Mouse (Mus musculus) neural tube, embryonic 10.5 days (tissue): Measurements from ENCODE around the gene Gdf7.

ENCODE experiments used
- DNase-seq: peaks from one replicate; pipeline ENCODE4 v3.0.0-alpha.2; 2017; ENCODE audit warnings: low spot score; ENCODE audit errors: extremely low spot score

The Gdf7 gene

GRCm38 (mm10) chr12:8301841-8302431 lies at the start of gene Gdf7:
TSS of gene Gdf7 (minus strand) at chr12:8301954.
- peak; percentile 45 for DNase-seq

GRCm38 (mm10) chr12:8351025-8351903 lies 49.5 kb upstream of the Gdf7 start:
- no peak for DNase-seq

GRCm38 (mm10) chr12:8348733-8349513 lies 47.2 kb upstream of the Gdf7 start:
- no peak for DNase-seq

- DNase-seq: no peak
Observed at GRCm38 (mm10) chr12:8347746-8348462, 46.1 kb upstream of the Gdf7 start.

- DNase-seq: no peak
Observed at GRCm38 (mm10) chr12:8345539-8345938, 43.8 kb upstream of the Gdf7 start.

DNA sequence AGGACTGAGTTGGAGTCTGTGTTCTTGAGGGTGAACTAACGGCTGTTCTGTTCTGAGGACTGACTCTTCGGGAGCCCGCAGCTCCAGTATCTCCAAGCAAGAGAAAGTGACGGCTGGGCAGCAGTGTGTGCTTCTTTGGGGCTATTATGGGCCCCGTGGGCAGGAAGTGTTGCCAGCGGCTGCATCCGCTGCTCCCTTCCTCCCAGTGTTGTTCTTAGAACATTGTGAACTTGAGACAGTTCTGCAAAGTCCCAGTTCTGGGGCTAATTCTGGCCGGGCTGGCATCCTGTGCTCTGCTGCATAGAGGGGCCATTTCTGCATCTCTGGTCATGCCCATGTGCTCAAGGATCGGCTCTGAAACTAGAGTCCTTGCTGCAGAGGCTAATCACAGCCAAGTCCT lies 43.1 kb upstream of the Gdf7 start:
- no peak for DNase-seq

GRCm38 (mm10) chr12:8343381-8343780 lies 41.6 kb upstream of the Gdf7 start:
- no peak for DNase-seq

DNA sequence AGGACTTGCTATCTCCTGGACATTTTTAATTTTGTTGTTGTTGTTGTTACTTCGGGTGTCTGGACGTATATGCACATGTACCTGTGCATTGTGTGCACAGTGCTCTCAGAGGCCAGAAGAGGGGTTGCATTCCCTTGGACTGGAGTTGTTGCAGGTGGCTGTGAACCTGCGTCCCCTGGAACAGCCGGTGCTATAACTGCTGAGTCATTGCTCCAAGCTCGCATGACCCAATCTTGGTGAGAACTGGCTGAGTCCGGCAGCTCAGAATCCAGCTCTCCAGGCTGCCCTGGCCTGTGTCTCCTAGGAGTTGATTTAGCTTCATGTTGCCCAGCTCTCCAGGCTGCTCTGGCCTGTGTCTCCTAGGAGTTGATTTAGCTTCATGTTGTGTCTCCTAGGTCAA lies 39.3 kb upstream of the Gdf7 start:
- DNase-seq: no peak

DNA sequence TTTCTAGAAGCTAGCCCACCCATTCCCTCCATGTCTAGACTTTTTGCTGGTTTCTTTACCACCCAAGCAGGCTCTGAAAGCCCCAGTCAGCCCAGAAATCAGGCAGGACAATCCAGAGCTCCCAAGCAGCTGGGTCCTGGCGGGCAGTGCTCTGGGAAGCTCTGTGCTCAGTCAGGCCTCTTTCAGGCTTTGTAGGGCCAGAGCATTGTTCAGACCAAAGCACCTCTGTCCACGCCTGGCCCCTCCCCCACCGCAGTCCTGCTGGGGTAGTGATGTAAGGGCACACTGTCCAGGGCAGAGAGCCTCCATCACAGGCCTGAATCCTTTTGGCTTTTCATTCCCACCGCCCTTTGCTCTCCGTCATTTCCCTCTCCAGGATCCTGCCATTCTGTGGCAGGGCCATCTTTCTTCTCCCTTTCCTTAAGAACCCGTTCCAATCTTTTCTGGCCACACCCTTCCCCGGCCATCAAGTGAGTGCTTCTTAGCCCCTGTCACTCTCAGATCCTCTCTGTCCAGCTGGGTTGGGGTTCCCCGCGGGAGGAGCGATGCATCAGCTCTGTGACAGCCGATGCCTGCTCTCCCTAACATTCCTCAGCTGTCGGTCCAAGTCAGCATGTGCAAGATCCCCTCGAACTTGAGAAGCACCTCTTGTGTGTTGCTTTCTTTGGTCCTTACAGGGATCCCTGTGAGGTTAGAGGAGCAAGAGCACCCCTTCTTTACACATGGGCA lies 38.0 kb upstream of the Gdf7 start:
- DNase-seq: peak; percentile 46

DNA sequence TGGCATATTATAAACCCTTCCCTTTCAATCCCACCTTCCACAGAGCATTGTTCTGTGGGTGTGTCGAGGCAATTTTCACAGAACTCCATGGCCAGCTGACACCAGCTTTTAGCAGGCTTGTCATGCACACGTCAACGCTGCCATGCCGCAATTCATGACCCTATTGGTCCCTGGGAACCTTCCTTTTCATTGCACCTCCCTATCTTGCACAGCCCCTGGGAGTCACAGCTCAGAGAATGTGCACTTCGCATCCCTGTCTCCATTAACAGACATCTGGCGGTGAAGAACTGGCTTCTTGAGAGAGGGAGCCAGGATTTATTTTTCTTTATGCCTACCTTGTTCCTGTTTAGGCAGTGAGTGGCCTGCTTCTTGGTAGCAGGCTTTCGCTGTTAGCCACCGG lies 37.2 kb upstream of the Gdf7 start:
- no peak for DNase-seq

DNA sequence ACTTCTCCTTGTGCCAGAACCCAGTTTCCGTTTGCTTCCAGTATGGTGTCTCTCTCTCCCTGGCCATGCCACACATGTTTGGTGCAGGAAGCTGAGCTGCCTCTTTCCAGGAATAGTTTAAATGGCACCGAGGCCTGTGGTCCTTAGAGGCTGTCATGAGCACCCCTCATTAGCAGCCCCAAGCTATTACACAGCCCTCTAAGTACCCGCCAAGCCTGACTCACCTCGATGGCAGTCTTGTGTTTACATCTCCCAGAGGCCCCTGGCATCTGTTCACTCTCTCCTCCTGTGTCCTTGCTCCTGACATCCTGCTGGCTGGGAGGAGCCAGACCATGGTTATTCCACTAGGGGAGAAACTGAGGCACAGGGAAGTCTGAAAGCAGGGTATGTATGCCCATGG lies 36.7 kb upstream of the Gdf7 start:
- DNase-seq: no peak

DNA sequence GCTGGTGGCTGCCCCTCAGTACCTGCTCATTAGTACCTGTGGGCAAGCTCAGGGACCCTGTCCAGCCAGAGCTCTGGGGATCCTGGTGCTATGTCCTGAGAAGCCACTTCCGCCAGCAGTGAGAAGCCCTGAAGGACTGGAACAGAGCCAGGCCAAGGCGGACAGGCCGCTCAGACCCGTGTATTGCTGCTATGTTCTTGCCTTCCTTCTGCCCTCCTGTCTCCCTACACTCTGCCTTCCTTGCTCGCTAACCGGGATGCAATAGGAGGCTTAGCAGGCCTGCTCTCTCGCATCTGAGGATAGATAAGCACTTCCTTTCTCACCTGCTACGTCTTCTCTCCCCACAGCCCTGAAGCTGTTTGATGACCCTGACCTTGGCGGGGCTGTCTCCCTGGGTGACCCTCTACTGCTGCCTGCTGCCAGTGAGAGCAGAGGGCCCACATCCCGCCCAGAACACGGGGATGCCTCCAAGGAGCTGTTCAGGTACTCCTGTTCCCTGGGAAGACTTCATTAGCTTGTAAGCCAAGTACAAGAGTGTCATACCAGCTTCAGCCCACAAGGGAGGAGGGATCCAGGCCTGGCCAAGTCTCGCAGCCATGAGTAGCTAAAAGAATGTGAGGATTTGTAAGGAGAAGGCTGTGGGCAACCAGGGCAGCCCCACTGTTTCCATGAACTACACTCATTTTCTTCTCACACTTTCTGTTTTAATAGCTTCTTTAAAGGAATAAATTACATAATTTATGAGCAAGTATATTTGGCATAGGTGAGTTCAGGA lies 35.7 kb upstream of the Gdf7 start:
- DNase-seq: no peak

GRCm38 (mm10) chr12:8336601-8337285 lies 35.0 kb upstream of the Gdf7 start:
- DNase-seq: no peak

- DNase-seq: no peak
Observed at GRCm38 (mm10) chr12:8335503-8335902, 33.7 kb upstream of the Gdf7 start.

DNA sequence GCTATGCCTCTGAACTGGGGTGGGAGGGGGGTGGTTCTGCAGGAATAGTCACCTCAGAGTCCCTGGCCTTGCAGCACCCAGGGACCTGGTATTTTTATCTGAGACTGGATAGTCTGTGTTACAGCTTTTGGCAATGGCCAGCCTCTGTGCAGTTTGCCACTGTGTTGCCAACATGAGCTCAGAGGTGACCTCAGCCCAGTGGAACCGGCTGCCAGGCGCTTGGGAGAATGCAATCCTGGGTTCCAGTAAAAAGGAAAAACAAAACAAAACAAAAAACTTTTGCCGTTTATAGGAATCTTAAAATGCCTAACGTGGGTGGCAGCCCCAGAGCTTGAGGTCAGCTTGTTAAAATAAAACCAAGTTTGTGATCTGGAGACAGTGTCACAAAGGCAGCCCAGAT lies 32.5 kb upstream of the Gdf7 start:
- no peak for DNase-seq

DNA sequence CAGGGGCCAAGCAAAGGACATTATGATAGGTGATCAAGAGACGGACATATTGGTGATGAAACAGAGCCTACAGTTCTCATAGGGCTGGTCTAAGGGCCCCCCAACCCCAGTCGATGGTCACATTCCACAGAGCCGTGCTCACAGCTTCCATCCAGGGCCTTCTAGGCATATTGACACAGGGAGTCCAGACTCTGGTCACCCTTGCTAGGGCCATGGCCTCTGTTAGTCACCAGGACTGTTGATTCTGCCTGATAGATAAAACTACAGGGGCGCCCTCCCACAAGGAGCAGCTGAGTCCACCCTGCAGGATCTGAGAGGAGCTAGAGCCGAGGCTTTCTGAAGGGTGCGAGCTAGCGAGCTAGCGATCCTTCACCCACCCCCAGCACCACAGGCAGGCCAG lies 31.9 kb upstream of the Gdf7 start:
- no peak for DNase-seq

GRCm38 (mm10) chr12:8332174-8332542 lies 30.4 kb upstream of the Gdf7 start:
- DNase-seq: no peak

DNA sequence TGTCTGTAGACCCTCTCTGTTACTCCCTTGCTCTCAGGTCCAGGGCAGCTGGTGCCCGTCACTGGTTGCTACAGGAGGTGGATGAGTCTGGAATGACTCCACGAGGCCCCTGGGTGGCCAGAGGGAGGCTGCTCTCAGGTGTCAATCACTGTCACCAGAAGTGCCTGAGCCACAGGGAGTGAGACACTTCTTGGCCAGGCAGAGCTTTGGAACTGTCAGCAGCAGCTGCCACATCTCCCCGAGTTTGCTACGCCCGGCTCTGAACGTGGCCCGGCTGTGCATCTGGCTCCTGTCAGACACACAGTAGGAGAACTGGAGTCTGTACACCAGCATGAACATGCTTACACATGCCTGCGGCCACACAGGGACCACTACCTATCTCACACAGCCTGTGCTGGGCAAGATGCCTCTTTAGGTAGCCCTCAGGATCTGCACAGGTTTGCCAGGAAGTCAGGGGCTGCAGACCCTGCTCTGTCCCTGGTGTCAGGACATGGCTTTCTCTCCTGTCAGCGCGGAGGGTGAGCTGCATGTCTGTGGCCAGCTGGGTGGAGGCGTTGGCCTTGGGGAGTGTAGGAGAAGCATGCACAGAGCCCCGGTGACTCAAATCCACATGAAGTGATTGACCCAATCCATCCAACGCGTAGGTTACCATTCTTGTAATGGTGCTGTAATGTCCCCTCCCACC lies 29.9 kb upstream of the Gdf7 start:
- no peak for DNase-seq

GRCm38 (mm10) chr12:8329236-8329635 lies 27.5 kb upstream of the Gdf7 start:
- DNase-seq: no peak
